In genomic region chr2:112273474-112273873, GRCm38 (mm10) we compare ENCODE assay signal across 26 mouse cellular contexts. TPM values are rescaled to one million over a fixed set of nuclear protein-coding genes. Genes with fewer than 3 reads are reported as not detected.
"Had no signal": no experiment of that assay in that cellular context is flagged by ENCODE, and none has a peak within 500 bp of the region (broad histone marks: within the 10 kb centered on the region; RNA-seq: fewer than 3 reads in every experiment).

No protein-coding gene starts in this region.

- H3K27ac ChIP-seq: lung, embryonic 15.5 days; macrophage; midbrain, embryonic 13.5 days; midbrain, embryonic 15.5 days; neural tube, embryonic 12.5 days; stomach, embryonic 15.5 days; stomach, postnatal 0 days had no signal

- H3K36me3 ChIP-seq: lung, embryonic 15.5 days; midbrain, embryonic 13.5 days; midbrain, embryonic 15.5 days; neural tube, embryonic 12.5 days; stomach, embryonic 15.5 days had no signal

- DNase-seq: liver, postnatal 0 days; lung, adult 2 months; lung, postnatal 14 days; lung, postnatal 36 days; right cerebral cortex, postnatal 14 days; thymus, adult 2 months; thymus, postnatal 25 days; thymus, postnatal 4 days had no signal

- H3K4me3 ChIP-seq: lung, embryonic 15.5 days; megakaryocyte, embryonic 14.5 days; midbrain, embryonic 13.5 days; midbrain, embryonic 15.5 days; neural tube, embryonic 12.5 days; stomach, embryonic 15.5 days had no signal

- H3K27me3 ChIP-seq: lung, embryonic 15.5 days; megakaryocyte, embryonic 14.5 days; midbrain, embryonic 13.5 days; midbrain, embryonic 15.5 days; neural tube, embryonic 12.5 days; stomach, embryonic 15.5 days had no signal

- H3K4me1 ChIP-seq: lung, embryonic 15.5 days; neural tube, embryonic 12.5 days; stomach, embryonic 15.5 days had no signal

- H3K9ac ChIP-seq: liver, postnatal 0 days; lung, embryonic 15.5 days; midbrain, embryonic 13.5 days; midbrain, embryonic 15.5 days; neural tube, embryonic 12.5 days; stomach, embryonic 15.5 days had no signal

RNA-seq across cellular contexts. Expression of gene Gm21985, which starts 7.4 kb away (rescaled TPM):
- total RNA-seq: neutrophil, adult 5-6 weeks had no signal
- polyA plus RNA-seq: liver, postnatal 0 days; lung, adult 2 months; lung, embryonic 15.5 days; lung, postnatal 0 days; midbrain, embryonic 11.5 days; midbrain, embryonic 13.5 days; midbrain, embryonic 15.5 days; midbrain, postnatal 0 days; neural tube, embryonic 12.5 days; neural tube, embryonic 14.5 days; spleen, adult 2 months; stomach, embryonic 15.5 days; stomach, postnatal 0 days; testis, adult 2 months; thymus, adult 2 months had no signal

RNA-seq across cellular contexts. Expression of gene Nutm1, which starts 14.4 kb away (rescaled TPM):
- total RNA-seq: megakaryocyte progenitor cell, adult 5-6 weeks; midbrain, postnatal 0 days; monocyte, adult 5-6 weeks; neutrophil, adult 5-6 weeks had no signal
- polyA plus RNA-seq: lung, adult 2 months; lung, embryonic 15.5 days; macrophage; midbrain, embryonic 11.5 days; midbrain, embryonic 13.5 days; midbrain, embryonic 15.5 days; neural tube, embryonic 12.5 days; neural tube, embryonic 14.5 days; spleen, adult 2 months; urinary bladder, adult 2 months had no signal
